Mouse (Mus musculus): ENCODE measurements around the gene Grasp. TPM values are rescaled to one million over a fixed set of nuclear protein-coding genes. Genes with fewer than 3 reads are reported as not detected.

The Grasp gene
- polyA plus RNA-seq, 1 experiment from 2014 or later, result 0.35 TPM

GRCm38 (mm10) chr15:101222897-101223482 lies 998 bp upstream of the Grasp start:
- Histone ChIP-seq H3K9me3 (ENCODE audit: low read length) (no peaks in the 10 kb centered on the region), H3K4me1 (ENCODE audit: insufficient read depth) (peaks cover 12% of the 10 kb centered on the region; the same call in 1 of the 2 replicates), H3K27ac (ENCODE audit: low read depth) (no peak overlapping the region), H3K4me3 (ENCODE audit: low read depth, low read length) (no peak overlapping the region), H3K9ac (replicated peaks) (no peak overlapping the region), H3K27me3 (ENCODE audit: insufficient read depth, low read length) (peaks cover 44% of the 10 kb centered on the region), H3K4me2 (ENCODE audit: low read depth, low read length) (no peak overlapping the region), H3K36me3 (replicated peaks; ENCODE audit: insufficient read depth, low read length) (no peaks in the 10 kb centered on the region)
- TF ChIP-seq EP300 (IDR thresholded peaks at IDR 0.05; ENCODE audit: low read depth) (no peak), CTCF (IDR thresholded peaks at IDR 0.05; ENCODE audit: low read depth) (no peak)
- ATAC-seq (no peak), DNase-seq (no peak)
- 27% methylated on average over 13 of the region's 13 CpGs for WGBS (ENCODE audit: insufficient replicate concordance)

- ATAC-seq, result no peak
- peaks cover 44% of the 10 kb centered on the region for H3K27me3 ChIP-seq (ENCODE audit: insufficient read depth, low read length)
Observed at GRCm38 (mm10) chr15:101223596-101223995, 392 bp upstream of the Grasp start.

GRCm38 (mm10) chr15:101224977-101225376 lies 989 bp downstream of the Grasp start:
- Histone ChIP-seq H3K9me3 (ENCODE audit: low read length) (no peaks in the 10 kb centered on the region), H3K27ac (ENCODE audit: low read depth) (peak overlapping the region; percentile 66), H3K36me3 (replicated peaks; ENCODE audit: insufficient read depth, low read length) (no peaks in the 10 kb centered on the region), H3K4me3 (ENCODE audit: low read depth, low read length) (peak overlapping the region; percentile 64), H3K4me2 (ENCODE audit: low read depth, low read length) (peak overlapping the region; percentile 90), H3K4me1 (ENCODE audit: insufficient read depth) (peaks cover 12% of the 10 kb centered on the region; the same call in 1 of the 2 replicates), H3K27me3 (ENCODE audit: insufficient read depth, low read length) (peaks cover 44% of the 10 kb centered on the region), H3K9ac (replicated peaks) (no peak overlapping the region)
- TF ChIP-seq EP300 (IDR thresholded peaks at IDR 0.05; ENCODE audit: low read depth) (no peak), CTCF (IDR thresholded peaks at IDR 0.05; ENCODE audit: low read depth) (no peak)
- ATAC-seq, result no peak
- no peak for DNase-seq
- WGBS (ENCODE audit: insufficient replicate concordance), result 9% methylated on average over 14 of the region's 14 CpGs

More at GRCm38 (mm10) chr15:101223596-101223995, 392 bp upstream of the Grasp start:
- no peak for DNase-seq
- Histone ChIP-seq H3K9ac (replicated peaks) (no peak overlapping the region), H3K4me3 (ENCODE audit: low read depth, low read length) (peak overlapping the region; percentile 64), H3K27ac (ENCODE audit: low read depth) (no peak overlapping the region), H3K4me2 (ENCODE audit: low read depth, low read length) (peak overlapping the region; percentile 90), H3K4me1 (ENCODE audit: insufficient read depth) (peaks cover 12% of the 10 kb centered on the region; the same call in 1 of the 2 replicates), H3K36me3 (replicated peaks; ENCODE audit: insufficient read depth, low read length) (no peaks in the 10 kb centered on the region), H3K9me3 (ENCODE audit: low read length) (no peaks in the 10 kb centered on the region)
- 1% methylated on average over 5 of the region's 5 CpGs for WGBS (ENCODE audit: insufficient replicate concordance)
- TF ChIP-seq CTCF (IDR thresholded peaks at IDR 0.05; ENCODE audit: low read depth), result no peak
- no peak for TF ChIP-seq EP300 (IDR thresholded peaks at IDR 0.05; ENCODE audit: low read depth)

GRCm38 (mm10) chr15:101227971-101228370 lies 4.0 kb downstream of the Grasp start:
- peak; percentile 40; the same call in 1 of the 2 replicates for ATAC-seq
- H3K27me3 ChIP-seq (ENCODE audit: insufficient read depth, low read length), result peaks cover 33% of the 10 kb centered on the region
- no peak overlapping the region for H3K4me3 ChIP-seq (ENCODE audit: low read depth, low read length)
- peak; percentile 37 for DNase-seq
- no peak overlapping the region for H3K9ac ChIP-seq (replicated peaks)
- peaks cover 12% of the 10 kb centered on the region; the same call in 1 of the 2 replicates for H3K4me1 ChIP-seq (ENCODE audit: insufficient read depth)
- TF ChIP-seq CTCF (IDR thresholded peaks at IDR 0.05; ENCODE audit: low read depth) (no peak), EP300 (IDR thresholded peaks at IDR 0.05; ENCODE audit: low read depth) (no peak; the same call in 1 of the 2 replicates)
- H3K36me3 ChIP-seq (replicated peaks; ENCODE audit: insufficient read depth, low read length), result no peaks in the 10 kb centered on the region
- no peaks in the 10 kb centered on the region for H3K9me3 ChIP-seq (ENCODE audit: low read length)
- WGBS (ENCODE audit: insufficient replicate concordance), result 40% methylated on average over 7 of the region's 7 CpGs
- no peak overlapping the region for H3K27ac ChIP-seq (ENCODE audit: low read depth)
- H3K4me2 ChIP-seq (ENCODE audit: low read depth, low read length), result no peak overlapping the region

- no peak overlapping the region for H3K27ac ChIP-seq (ENCODE audit: low read depth)
- H3K27me3 ChIP-seq (ENCODE audit: insufficient read depth, low read length), result peaks cover 22% of the 10 kb centered on the region
- peaks cover 6% of the 10 kb centered on the region; the same call in 1 of the 2 replicates for H3K4me1 ChIP-seq (ENCODE audit: insufficient read depth)
- WGBS (ENCODE audit: insufficient replicate concordance), result 73% methylated on average over 21 of the region's 21 CpGs
- H3K4me3 ChIP-seq (ENCODE audit: low read depth, low read length), result no peak overlapping the region
- no peak overlapping the region for H3K9ac ChIP-seq (replicated peaks)
- no peaks in the 10 kb centered on the region for H3K36me3 ChIP-seq (replicated peaks; ENCODE audit: insufficient read depth, low read length)
- no peak for TF ChIP-seq EP300 (IDR thresholded peaks at IDR 0.05; ENCODE audit: low read depth)
- TF ChIP-seq CTCF (IDR thresholded peaks at IDR 0.05; ENCODE audit: low read depth), result no peak
- no peaks in the 10 kb centered on the region for H3K9me3 ChIP-seq (ENCODE audit: low read length)
- H3K4me2 ChIP-seq (ENCODE audit: low read depth, low read length), result no peak overlapping the region
- DNase-seq (peak; percentile 65), ATAC-seq (peak; percentile 77)
Observed at GRCm38 (mm10) chr15:101228866-101229590, 5.0 kb downstream of the Grasp start.

- Histone ChIP-seq H3K4me1 (ENCODE audit: insufficient read depth) (peaks cover under 1% of the 10 kb centered on the region; the same call in 1 of the 2 replicates), H3K27ac (ENCODE audit: low read depth) (no peak overlapping the region), H3K27me3 (ENCODE audit: insufficient read depth, low read length) (peaks cover 8% of the 10 kb centered on the region), H3K4me2 (ENCODE audit: low read depth, low read length) (no peak overlapping the region), H3K9me3 (ENCODE audit: low read length) (no peaks in the 10 kb centered on the region), H3K9ac (replicated peaks) (no peak overlapping the region), H3K36me3 (replicated peaks; ENCODE audit: insufficient read depth, low read length) (no peaks in the 10 kb centered on the region), H3K4me3 (ENCODE audit: low read depth, low read length) (no peak overlapping the region)
- ATAC-seq (no peak), DNase-seq (no peak)
- TF ChIP-seq EP300 (IDR thresholded peaks at IDR 0.05; ENCODE audit: low read depth) (no peak), CTCF (IDR thresholded peaks at IDR 0.05; ENCODE audit: low read depth) (no peak)
- 91% methylated on average over 19 of the region's 19 CpGs for WGBS (ENCODE audit: insufficient replicate concordance)
Observed at GRCm38 (mm10) chr15:101230503-101230902, 6.5 kb downstream of the Grasp start.

Data from liver, postnatal 0 days (tissue).